Mouse (Mus musculus): ENCODE data around the gene Zfyve9. TPM values are rescaled to one million over a fixed set of nuclear protein-coding genes. Genes with fewer than 3 reads are reported as not detected.

The Zfyve9 gene
- polyA plus RNA-seq, 1 experiment from 2014 or later, result 4.7 TPM

- DNase-seq (ENCODE audit: low spot score), result peak; percentile 59
- Histone ChIP-seq H3K27ac (replicated peaks; ENCODE audit: low read depth, low read length) (peak overlapping the region; percentile 84), H3K36me3 (ENCODE audit: control insufficient read depth, insufficient read depth, low read length) (peaks cover under 1% of the 10 kb centered on the region; the same call in 1 of the 2 replicates), H3K27me3 (ENCODE audit: control insufficient read depth, insufficient read depth, low read length) (no peaks in the 10 kb centered on the region), H3K4me2 (ENCODE audit: low read depth, severe bottlenecking) (peak overlapping the region; percentile 87), H3K4me1 (ENCODE audit: control insufficient read depth, insufficient read depth, low read length) (peaks cover 14% of the 10 kb centered on the region; the same call in 1 of the 2 replicates), H3K9me3 (ENCODE audit: control insufficient read depth, low read length) (no peaks in the 10 kb centered on the region), H3K9ac (ENCODE audit: low read length) (peak overlapping the region; percentile 73), H3K4me3 (ENCODE audit: low read depth, low read length) (peak overlapping the region; percentile 79)
- peak; percentile 49 for ATAC-seq (ENCODE audit: insufficient number of reproducible peaks, low FRiP score, low TSS enrichment, low read depth)
- WGBS, result 2% methylated on average over 10 of the region's 10 CpGs
Observed at GRCm38 (mm10) chr4:108619165-108619564, 161.4 kb downstream of the Zfyve9 start.

DNA sequence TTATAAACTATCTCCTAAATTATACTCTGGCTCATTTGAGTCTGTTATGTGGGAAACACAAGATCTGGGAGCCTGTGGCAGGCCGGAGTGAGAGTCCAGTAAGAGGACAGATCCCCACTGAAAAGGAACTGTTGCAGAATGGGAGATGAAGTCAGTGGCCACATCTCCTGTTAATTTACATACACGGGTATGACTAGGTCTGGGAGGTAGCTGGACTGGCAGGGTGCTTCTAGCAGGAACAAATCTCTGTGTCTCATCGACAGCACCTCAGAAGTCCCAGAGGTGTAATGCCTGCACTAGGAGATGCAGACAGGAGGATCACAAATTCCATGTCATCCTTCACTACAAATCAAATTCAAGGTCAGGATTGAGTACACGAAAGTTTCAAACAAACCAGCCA is 162.0 kb downstream of the Zfyve9 start:
- peak overlapping the region; percentile 87; the same call in 1 of the 2 replicates for H3K4me2 ChIP-seq (ENCODE audit: low read depth, severe bottlenecking)
- no peak overlapping the region for H3K9ac ChIP-seq (ENCODE audit: low read length)
- 66% methylated on average over 4 of the region's 4 CpGs for WGBS

GRCm38 (mm10) chr4:108610935-108611334 is 169.7 kb downstream of the Zfyve9 start:
- Histone ChIP-seq H3K4me2 (ENCODE audit: low read depth, severe bottlenecking) (no peak overlapping the region), H3K4me3 (ENCODE audit: low read depth, low read length) (no peak overlapping the region), H3K9me3 (ENCODE audit: control insufficient read depth, low read length) (no peaks in the 10 kb centered on the region), H3K36me3 (ENCODE audit: control insufficient read depth, insufficient read depth, low read length) (peaks cover 4% of the 10 kb centered on the region; the same call in 1 of the 2 replicates), H3K27ac (replicated peaks; ENCODE audit: low read depth, low read length) (no peak overlapping the region), H3K4me1 (ENCODE audit: control insufficient read depth, insufficient read depth, low read length) (no peaks in the 10 kb centered on the region), H3K9ac (ENCODE audit: low read length) (no peak overlapping the region), H3K27me3 (ENCODE audit: control insufficient read depth, insufficient read depth, low read length) (no peaks in the 10 kb centered on the region)
- DNase-seq (ENCODE audit: low spot score) (no peak), ATAC-seq (ENCODE audit: insufficient number of reproducible peaks, low FRiP score, low TSS enrichment, low read depth) (no peak)
- 91% methylated on average over 5 of the region's 5 CpGs for WGBS

More for the DNA sequence above, 162.0 kb downstream of the Zfyve9 start:
- H3K4me3 ChIP-seq (ENCODE audit: low read depth, low read length), result peak overlapping the region; percentile 79; the same call in 1 of the 2 replicates
- no peak for DNase-seq (ENCODE audit: low spot score)
- no peaks in the 10 kb centered on the region for H3K27me3 ChIP-seq (ENCODE audit: control insufficient read depth, insufficient read depth, low read length)
- no peak overlapping the region for H3K27ac ChIP-seq (replicated peaks; ENCODE audit: low read depth, low read length)
- peaks cover 14% of the 10 kb centered on the region; the same call in 1 of the 2 replicates for H3K4me1 ChIP-seq (ENCODE audit: control insufficient read depth, insufficient read depth, low read length)
- ATAC-seq (ENCODE audit: insufficient number of reproducible peaks, low FRiP score, low TSS enrichment, low read depth), result no peak
- no peaks in the 10 kb centered on the region for H3K36me3 ChIP-seq (ENCODE audit: control insufficient read depth, insufficient read depth, low read length)
- no peaks in the 10 kb centered on the region for H3K9me3 ChIP-seq (ENCODE audit: control insufficient read depth, low read length)

DNA sequence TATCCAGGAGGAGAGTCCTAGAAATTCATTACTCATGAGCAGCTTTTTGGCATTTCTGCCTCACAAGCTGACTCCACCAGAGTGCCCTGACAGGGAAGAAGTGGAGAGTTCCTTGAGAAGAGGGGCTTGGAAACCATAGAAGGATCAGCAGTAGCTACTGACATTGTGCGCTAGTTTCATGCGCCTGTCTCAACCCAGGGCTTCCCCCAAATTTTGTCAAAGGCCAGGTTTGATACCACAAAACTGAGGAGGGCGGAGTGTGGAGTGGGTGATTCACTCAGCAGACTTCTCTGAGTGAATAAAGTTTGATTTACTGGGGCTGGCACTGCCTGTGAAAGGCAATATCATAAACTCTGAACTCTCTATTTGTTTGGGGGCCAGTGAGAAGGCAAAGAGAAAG is 171.9 kb downstream of the Zfyve9 start:
- DNase-seq (ENCODE audit: low spot score) (no peak), ATAC-seq (ENCODE audit: insufficient number of reproducible peaks, low FRiP score, low TSS enrichment, low read depth) (no peak)
- H3K27ac ChIP-seq (replicated peaks; ENCODE audit: low read depth, low read length), result no peak overlapping the region
- H3K4me1 ChIP-seq (ENCODE audit: control insufficient read depth, insufficient read depth, low read length), result no peaks in the 10 kb centered on the region
- WGBS, result 97% methylated on average over 3 of the region's 3 CpGs
- no peaks in the 10 kb centered on the region for H3K27me3 ChIP-seq (ENCODE audit: control insufficient read depth, insufficient read depth, low read length)
- H3K9ac ChIP-seq (ENCODE audit: low read length), result no peak overlapping the region
- no peak overlapping the region for H3K4me2 ChIP-seq (ENCODE audit: low read depth, severe bottlenecking)
- H3K4me3 ChIP-seq (ENCODE audit: low read depth, low read length), result no peak overlapping the region
- no peaks in the 10 kb centered on the region for H3K9me3 ChIP-seq (ENCODE audit: control insufficient read depth, low read length)
- peaks cover 6% of the 10 kb centered on the region for H3K36me3 ChIP-seq (ENCODE audit: control insufficient read depth, insufficient read depth, low read length)

GRCm38 (mm10) chr4:108601870-108602269 is 178.7 kb downstream of the Zfyve9 start:
- no peak overlapping the region for H3K27ac ChIP-seq (replicated peaks; ENCODE audit: low read depth, low read length)
- no peaks in the 10 kb centered on the region for H3K9me3 ChIP-seq (ENCODE audit: control insufficient read depth, low read length)
- H3K4me3 ChIP-seq (ENCODE audit: low read depth, low read length), result no peak overlapping the region
- H3K9ac ChIP-seq (ENCODE audit: low read length), result no peak overlapping the region
- no peaks in the 10 kb centered on the region for H3K27me3 ChIP-seq (ENCODE audit: control insufficient read depth, insufficient read depth, low read length)
- H3K4me2 ChIP-seq (ENCODE audit: low read depth, severe bottlenecking), result no peak overlapping the region
- peaks cover 18% of the 10 kb centered on the region for H3K36me3 ChIP-seq (ENCODE audit: control insufficient read depth, insufficient read depth, low read length)
- ATAC-seq (ENCODE audit: insufficient number of reproducible peaks, low FRiP score, low TSS enrichment, low read depth) (no peak), DNase-seq (ENCODE audit: low spot score) (no peak)
- WGBS, result 94% methylated on average over 7 of the region's 7 CpGs
- H3K4me1 ChIP-seq (ENCODE audit: control insufficient read depth, insufficient read depth, low read length), result no peaks in the 10 kb centered on the region

- Histone ChIP-seq H3K9ac (ENCODE audit: low read length) (no peak overlapping the region), H3K27me3 (ENCODE audit: control insufficient read depth, insufficient read depth, low read length) (no peaks in the 10 kb centered on the region), H3K4me2 (ENCODE audit: low read depth, severe bottlenecking) (no peak overlapping the region), H3K4me3 (ENCODE audit: low read depth, low read length) (no peak overlapping the region), H3K4me1 (ENCODE audit: control insufficient read depth, insufficient read depth, low read length) (no peaks in the 10 kb centered on the region), H3K36me3 (ENCODE audit: control insufficient read depth, insufficient read depth, low read length) (peaks cover 17% of the 10 kb centered on the region), H3K9me3 (ENCODE audit: control insufficient read depth, low read length) (no peaks in the 10 kb centered on the region), H3K27ac (replicated peaks; ENCODE audit: low read depth, low read length) (no peak overlapping the region)
- ATAC-seq (ENCODE audit: insufficient number of reproducible peaks, low FRiP score, low TSS enrichment, low read depth) (no peak), DNase-seq (ENCODE audit: low spot score) (no peak)
- 87% methylated on average over 4 of the region's 4 CpGs for WGBS
Observed at GRCm38 (mm10) chr4:108598306-108598705, 182.3 kb downstream of the Zfyve9 start.

DNA sequence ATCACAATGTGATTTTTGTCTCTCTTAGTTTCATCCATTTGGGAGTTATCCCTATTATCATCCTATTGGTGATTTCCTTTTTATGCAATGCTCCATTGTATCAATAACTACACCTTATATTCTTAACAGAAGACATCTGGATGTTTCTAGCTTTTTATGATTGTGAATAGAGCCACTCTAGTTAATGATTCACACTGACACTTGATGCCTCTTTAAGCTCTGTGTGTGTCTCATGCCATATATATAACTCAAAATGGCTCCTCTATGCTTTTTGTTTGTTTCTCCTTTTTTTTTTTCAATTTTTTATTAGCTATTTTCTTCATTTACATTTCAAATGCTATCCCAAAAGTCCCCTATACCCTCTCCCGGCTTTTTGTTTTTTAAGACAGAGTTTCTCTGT is 184.8 kb downstream of the Zfyve9 start:
- H3K4me3 ChIP-seq (ENCODE audit: low read depth, low read length), result no peak overlapping the region
- H3K27ac ChIP-seq (replicated peaks; ENCODE audit: low read depth, low read length), result no peak overlapping the region
- ATAC-seq (ENCODE audit: insufficient number of reproducible peaks, low FRiP score, low TSS enrichment, low read depth), result no peak
- H3K27me3 ChIP-seq (ENCODE audit: control insufficient read depth, insufficient read depth, low read length), result no peaks in the 10 kb centered on the region
- H3K4me2 ChIP-seq (ENCODE audit: low read depth, severe bottlenecking), result no peak overlapping the region
- H3K36me3 ChIP-seq (ENCODE audit: control insufficient read depth, insufficient read depth, low read length), result peaks cover 10% of the 10 kb centered on the region
- no peak for DNase-seq (ENCODE audit: low spot score)
- no peaks in the 10 kb centered on the region for H3K9me3 ChIP-seq (ENCODE audit: control insufficient read depth, low read length)
- WGBS, result 77% methylated on average over 1 of the region's 1 CpGs
- H3K4me1 ChIP-seq (ENCODE audit: control insufficient read depth, insufficient read depth, low read length), result no peaks in the 10 kb centered on the region
- no peak overlapping the region for H3K9ac ChIP-seq (ENCODE audit: low read length)

- no peak for DNase-seq (ENCODE audit: low spot score)
- ATAC-seq (ENCODE audit: insufficient number of reproducible peaks, low FRiP score, low TSS enrichment, low read depth), result no peak
- Histone ChIP-seq H3K9ac (ENCODE audit: low read length) (no peak overlapping the region), H3K4me3 (ENCODE audit: low read depth, low read length) (no peak overlapping the region), H3K9me3 (ENCODE audit: control insufficient read depth, low read length) (no peaks in the 10 kb centered on the region), H3K27me3 (ENCODE audit: control insufficient read depth, insufficient read depth, low read length) (no peaks in the 10 kb centered on the region), H3K27ac (replicated peaks; ENCODE audit: low read depth, low read length) (no peak overlapping the region), H3K4me1 (ENCODE audit: control insufficient read depth, insufficient read depth, low read length) (no peaks in the 10 kb centered on the region), H3K36me3 (ENCODE audit: control insufficient read depth, insufficient read depth, low read length) (peaks cover 3% of the 10 kb centered on the region; the same call in 1 of the 2 replicates), H3K4me2 (ENCODE audit: low read depth, severe bottlenecking) (no peak overlapping the region)
- WGBS, result 93% methylated on average over 2 of the region's 2 CpGs
Observed at GRCm38 (mm10) chr4:108593376-108593775, 187.2 kb downstream of the Zfyve9 start.
